Mouse (Mus musculus) ovary, postnatal 36 days (tissue): ENCODE measurements around the gene Enthd1.

Source experiments
- DNase-seq: peaks from one replicate; pipeline ENCODE4 v3.0.0; 2022; ENCODE audit warnings: low spot score, mixed read lengths

The Enthd1 gene

DNA sequence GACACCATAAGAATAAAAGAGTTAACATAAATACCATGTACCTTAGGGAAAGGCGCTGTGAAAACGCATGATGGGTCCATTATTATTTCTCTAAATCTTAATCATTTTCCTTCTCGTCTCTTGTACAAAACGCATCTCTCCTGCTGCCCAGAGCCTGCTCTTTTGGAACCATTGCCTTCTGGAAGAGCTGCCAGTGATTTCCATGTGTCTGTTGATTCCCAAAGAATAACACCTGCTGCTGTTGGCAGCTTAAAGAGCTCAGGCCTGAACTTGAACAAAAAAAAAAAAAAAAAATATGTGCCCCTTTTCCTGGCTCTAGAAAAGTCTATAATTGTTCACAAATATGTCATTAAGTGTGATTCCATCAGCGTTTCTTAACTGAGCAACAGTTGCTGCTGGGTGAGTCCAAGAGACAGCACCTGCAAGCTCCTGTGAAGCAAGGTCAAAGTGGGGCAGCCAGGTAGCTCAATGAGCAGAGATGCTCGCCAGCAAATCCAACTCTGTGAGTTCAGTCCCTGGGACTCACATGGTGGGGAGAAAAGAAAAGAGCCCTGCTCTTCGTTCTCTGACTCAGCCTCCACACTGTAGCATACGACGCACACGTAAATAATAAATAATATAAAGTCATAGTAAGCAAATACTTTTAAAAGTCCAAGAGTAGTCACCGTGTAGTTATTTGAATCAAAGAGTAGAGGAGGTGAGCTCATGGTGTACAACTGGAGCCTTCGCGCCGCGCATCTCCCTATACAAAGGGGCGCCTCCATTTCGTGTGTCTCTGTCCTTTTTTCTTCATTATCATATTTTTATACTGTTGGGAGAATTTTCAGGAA, 9.5 kb upstream of the Enthd1 start:
- no peak for DNase-seq

DNA sequence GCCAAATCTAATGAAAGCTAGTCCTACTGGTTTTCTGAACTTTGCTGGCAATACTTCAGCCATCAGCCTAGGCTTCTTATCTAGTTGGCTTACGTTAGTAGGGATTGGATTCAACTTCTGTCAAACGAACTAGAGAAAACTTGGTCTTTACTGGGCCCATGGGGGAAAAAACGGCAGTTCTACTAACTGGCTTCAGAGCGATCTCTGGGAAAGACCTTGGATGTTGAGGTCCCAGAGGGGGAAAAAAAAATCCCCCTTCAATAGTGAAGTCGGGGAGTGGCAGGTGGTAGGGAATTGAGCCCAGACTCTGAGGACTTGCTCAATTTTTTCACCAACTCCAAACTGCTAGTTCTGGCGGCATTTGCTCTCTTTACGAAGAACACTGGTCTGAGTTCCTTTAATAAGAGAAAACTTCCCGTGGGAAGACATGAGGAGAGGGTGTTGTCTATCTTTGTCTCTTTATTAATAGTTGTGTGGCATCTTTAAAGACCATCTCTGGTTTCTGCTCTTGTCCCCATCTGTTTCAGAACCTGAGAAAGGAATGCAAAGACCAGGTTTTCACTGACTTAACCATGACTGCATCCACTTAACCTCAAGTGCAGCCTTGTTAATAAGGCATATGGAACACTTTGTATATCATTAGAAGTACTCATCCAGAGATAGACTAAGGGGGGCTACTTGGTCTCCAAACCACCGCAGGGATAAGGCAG, 8.0 kb upstream of the Enthd1 start:
- DNase-seq, result no peak

DNA sequence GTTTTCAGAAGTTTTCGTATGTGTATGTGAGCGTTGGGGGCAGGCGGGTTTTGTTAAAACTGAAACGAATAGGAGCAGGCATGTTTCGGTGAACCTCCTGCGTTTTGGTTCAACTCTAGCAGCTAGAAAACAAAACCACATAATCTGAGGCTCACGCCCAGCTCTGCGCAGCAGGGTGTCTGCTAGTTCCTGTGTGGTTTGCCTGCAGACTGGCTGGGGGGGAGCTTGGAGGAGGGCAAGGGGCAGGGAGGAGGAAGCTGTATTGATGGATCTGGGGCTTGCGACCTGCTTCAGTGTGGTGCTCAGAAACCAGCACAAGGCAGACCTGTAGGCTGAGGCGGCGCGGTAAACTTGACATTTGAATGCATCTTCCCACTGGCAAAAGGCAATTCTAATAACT, 7.3 kb upstream of the Enthd1 start, which contains the start of gene Grap2:
Gene Grap2 (plus strand): TSS at position 304 of the 400 bp plus-strand sequence.
- DNase-seq, result no peak

DNA sequence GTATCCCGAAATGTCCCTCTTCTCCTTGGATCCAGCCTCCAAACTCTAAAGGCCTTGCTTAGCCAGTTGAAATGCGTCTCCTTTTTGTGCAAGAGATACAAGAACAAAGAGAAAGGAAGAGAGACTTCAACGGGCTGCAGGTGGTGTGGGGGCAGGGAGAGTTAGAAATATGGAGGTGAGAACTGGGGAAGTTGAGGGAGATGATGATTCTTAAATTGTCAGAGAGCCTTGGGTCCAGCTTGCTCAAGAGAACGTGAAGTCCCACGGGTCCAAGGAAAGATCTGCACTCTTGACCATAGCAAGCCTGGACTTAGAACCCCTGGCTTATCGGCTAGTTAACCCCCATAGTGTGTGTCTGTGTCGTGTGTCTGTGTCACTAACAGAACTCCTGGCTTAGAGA, 6.7 kb upstream of the Enthd1 start:
- no peak for DNase-seq

DNA sequence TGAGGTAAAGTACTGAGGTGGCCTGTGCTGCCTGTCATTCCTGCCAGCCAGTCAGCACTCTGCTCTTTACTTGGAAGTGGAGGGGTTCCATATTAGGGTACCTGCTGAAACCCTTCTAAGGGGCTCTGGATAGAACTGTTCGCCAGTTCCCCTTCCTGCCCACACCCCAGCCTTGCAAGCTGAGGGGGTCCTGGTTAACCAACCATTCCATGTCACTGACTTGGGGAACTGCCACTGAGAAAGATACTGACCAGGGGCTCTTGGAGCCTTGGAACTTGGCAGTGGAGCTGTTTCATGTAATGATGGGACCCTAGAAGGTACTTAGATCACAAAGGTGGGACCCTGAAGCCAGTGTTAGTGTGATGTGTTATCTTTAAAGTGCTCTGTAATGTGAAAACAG, 5.3 kb upstream of the Enthd1 start:
- no peak for DNase-seq

DNA sequence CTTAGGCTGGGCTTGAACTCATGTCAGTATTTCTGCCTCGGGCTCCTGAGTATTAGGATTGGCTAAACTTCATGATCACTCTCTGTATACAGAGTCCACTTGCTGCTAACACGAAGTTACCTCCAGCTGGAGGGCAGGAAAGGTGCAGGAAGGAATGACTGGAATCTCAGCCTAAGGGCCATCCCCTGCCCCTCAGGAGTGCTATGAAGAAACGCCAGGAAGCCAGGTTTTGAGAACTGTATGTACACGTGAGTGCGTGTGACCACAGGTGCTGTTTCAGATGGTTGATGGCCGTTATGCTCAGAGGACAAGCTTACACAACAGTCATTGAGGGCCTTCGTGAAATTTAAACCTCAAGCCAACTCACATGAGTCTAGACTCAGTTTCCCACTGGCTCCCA, 4.2 kb upstream of the Enthd1 start:
- DNase-seq, result no peak

DNA sequence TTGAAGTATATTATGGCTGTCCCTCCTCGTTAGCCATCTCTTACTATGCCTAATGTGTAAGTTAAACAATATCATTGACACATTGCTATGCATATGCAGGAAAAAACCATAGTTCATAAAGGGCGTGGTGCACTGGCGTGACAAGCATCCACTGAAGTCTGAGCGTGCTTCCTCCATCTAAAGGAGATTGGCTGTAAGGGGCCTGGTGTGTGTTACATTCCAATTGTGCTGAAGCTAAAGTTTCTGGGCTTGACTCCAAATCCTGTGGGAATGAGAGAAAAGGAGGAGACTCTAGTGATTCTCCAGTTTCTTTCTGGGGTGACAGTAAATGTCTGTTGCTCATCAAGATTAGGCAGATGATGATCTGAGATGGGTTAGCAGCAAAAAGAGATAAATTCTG, 2.8 kb upstream of the Enthd1 start:
- DNase-seq, result no peak

DNA sequence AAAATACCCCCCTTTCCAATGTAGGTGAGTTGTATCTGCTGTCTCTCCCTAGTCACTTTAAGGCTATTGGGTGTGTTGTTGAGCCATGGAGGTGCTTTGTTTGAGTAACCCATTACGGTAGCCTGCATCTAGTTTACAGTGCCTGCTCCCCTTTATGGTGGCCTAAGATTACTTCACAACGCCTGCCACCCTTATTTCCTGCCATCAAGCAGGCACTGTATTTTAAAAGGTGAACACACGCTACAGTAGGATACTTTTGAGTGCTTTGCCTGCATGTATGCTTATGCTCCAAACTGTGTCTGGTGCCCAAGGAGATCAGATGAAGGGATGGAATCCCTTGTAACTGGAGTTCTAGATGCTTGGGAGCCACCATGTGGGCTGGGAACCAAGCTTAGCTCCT, 2.2 kb upstream of the Enthd1 start:
- no peak for DNase-seq

DNA sequence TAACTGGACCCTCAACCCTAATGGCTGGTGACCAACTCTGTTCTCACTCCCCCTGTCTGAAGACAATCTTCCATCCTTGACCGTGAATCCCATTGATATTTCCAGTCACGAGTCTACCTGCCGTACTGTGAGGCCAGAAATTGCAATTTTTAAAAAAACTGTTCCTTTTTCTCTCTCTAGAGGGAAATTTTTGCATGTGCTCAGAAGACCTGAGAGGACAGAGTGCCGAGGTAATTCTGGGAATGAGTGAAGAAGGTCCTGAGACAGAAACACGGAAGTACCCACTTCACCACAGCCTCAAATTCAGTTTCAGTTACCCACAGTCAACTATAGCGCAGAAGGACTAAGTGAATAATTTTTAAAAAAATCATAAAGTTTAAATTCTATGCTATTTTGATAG, 1.7 kb upstream of the Enthd1 start:
- DNase-seq, result no peak

DNA sequence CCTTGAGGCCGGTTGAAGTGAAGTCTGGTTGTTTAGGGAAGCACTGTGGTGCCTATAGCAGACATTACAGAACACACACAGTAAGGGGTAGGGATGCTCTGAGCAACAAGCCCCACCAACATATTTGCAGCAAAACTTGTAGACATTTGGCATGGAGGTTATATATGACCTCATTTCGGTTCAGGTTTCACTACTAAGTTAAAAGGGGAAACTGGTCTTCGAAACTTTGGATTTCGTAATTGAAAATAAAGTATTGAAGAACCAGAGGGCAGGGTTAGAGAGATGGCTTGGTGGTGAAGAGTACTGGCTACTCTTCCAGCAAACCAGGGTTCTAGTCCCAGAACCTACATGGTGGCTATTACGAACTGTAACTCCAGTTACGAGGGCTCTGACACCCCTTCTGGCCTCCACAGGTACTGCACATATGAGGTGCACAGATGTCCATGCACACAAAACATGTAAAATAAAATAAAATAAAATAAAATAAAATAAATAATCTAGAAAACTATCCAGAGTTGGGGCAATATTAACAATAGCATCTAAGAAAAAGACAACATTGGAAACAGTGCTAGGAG, 1.2 kb downstream of the Enthd1 start:
- DNase-seq, result no peak

DNA sequence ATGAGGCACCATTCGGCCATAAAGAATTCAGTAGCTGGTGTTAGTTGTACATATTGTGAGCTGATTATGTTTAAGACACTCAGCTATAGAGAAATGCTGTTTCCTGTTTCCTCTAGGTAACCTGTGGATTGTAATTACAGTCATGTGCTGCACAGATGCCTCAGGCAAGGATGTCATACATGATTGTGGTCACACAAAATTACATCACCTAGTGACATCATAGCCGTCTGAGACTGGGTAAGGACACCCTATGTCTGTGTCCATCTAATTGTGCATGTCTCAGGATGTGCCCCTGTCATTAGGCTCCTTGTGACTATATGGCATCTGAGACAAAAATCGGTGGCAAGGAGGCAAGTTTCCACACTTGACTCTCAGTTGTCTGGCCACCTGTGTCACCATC, 2.5 kb downstream of the Enthd1 start:
- DNase-seq, result no peak

DNA sequence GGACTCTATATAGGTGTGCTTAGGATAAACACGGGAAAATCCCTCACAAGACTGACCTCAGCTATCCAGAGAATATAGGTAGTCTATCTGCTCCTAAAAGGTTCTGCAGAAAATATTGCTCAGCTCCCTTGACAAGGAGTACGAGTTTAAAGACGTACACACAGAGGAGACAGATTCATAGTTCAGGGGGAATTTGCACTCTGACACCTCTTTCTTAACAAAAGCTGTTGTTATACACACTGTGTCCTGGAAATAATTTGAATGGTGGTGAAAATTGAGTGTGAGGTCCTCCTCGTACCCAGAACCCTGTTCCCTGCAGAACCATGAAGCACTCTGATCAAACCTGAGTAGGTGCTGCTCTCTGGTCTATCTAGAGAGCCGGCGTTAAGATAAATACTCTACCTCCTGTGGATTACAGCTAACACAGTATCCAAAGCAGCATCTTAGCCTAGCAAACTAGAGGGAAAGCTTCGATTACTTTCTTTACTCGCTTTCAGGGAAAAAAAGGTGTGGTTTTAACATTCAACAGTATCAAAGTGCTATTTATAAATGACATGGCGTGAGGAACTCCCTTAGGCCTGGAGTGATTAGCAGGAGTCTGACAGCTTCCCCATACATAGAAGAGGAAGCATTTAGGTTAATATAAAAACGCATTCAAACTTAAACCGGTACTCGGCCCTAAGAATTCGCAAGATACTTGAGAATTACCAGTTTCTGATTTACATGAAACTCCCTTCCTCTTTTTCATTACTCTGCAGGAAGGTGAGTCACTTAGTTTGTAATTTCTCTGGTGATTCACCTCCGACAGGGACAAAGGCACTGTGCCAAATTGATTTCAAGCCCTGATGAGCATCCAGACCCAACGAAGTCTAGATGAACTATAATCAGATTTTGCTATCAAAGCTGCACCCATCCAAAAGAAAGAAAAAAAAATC, 4.0 kb downstream of the Enthd1 start:
- no peak for DNase-seq

DNA sequence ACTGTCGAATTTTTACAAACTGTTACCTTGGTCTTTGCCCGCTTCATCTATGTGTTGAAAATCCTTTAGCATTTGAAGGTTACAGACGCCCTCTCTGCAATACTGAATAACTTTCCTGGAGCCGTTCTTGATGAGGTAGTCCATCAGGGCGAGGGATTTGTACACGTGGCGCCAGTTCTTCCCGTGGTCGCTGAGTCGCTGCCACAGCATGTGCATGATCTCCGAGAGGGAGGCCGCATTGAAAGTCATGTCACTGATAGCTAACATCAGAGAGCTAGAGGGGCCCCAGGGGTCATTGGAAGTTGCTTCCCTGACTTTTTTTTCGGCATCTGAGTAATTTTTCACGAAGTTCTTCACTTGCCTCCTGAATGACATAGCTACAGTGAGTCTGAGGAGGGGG, 5.0 kb downstream of the Enthd1 start:
- no peak for DNase-seq

DNA sequence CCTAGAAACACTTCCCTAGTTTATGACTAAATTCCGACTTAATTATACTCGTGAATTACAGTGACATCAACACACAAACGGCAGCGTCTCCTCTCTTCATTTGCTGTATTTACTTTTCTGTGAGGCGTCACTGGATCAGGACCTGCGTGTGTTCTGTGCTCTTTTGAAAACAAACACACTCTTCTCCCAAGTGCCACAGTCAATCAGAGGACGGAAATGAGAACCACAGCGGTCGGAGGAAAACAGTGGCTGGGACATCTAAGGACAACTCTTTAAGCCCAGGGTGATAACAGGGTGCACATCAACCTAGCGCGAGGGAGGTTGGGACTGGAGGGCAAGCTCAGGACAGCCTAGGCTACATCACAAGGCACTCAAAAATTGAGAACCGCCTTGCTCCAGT, 5.4 kb downstream of the Enthd1 start:
- no peak for DNase-seq

DNA sequence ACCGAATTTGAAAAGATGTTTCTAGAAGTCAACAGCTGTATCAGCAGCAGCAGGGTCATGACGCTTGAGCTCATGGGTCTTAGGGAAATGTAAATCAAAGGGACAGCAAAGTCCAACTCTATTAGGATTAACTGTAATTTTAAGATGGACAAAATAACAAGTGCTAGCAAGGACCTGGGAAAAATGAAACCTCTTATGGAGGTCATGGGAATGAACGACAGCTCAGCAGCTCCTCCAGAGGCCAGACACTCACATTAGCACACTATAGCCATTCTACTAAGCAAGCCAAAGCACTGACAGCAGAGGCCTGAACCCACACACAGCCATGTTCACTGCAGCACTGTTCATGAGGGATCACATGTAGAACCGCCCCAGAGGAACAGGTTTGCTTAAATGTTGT, 7.2 kb downstream of the Enthd1 start:
- no peak for DNase-seq

DNA sequence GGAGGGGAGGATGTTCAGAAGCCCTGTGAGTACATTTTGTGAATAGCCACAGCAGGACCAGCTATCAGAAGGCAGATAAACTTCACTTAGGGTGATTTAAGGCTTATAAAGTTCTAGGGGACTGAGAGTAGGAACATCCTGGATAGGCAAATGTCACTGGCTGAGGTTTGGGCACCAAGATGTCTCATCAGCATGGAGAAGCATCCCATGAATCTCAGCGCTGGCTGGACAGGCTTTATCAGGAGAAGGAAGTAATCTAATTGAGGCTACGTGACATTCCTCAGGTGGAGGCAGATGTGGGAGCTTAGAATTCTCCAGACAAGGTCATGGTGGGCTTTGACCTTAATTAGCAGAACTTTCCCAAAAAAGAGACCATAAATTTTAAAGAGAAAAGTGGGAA, 8.9 kb downstream of the Enthd1 start:
- no peak for DNase-seq

DNA sequence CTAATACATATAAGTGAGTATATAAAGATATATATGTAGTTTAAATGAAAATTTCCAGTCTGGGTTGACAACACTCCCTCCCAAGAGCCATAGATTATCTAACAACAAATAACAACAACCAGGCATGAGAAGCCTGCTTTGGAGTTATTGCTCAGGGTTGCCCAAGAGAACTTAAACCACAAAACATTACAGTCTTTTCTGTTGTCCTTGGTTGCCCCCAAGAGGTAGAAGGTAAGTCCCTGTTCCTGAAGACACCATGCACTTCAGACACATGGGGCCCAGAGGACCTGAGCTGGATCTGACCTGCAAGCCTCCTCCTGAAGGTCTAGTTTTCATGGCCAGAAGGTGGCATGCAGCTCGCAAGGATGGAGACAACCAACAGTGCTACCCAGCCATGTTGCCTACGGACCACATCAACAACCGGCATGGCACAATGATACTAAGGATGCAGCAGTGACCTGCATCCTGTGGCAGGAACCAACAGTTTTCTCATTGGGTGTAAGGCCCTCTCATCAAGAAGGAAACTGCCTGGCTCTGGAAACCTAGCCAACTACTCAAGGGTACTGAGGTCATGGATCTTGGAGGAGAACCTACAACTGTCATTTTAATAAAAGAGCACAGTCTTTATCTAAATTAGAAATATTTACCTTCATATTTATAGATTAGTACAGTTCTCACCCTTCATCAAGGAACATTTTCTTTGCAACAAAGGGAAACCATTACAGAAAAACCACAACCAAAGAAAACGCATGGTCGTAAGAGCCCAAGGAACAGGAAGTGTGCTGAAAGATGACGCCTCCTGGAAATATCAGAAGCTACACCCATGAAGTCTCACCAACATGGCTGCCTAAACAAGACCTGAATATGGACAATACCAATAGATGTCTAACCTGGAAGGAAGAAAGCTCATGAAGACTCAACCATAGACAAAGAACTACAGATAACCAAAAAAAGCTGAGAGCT, 9.8 kb downstream of the Enthd1 start:
- no peak for DNase-seq

DNA sequence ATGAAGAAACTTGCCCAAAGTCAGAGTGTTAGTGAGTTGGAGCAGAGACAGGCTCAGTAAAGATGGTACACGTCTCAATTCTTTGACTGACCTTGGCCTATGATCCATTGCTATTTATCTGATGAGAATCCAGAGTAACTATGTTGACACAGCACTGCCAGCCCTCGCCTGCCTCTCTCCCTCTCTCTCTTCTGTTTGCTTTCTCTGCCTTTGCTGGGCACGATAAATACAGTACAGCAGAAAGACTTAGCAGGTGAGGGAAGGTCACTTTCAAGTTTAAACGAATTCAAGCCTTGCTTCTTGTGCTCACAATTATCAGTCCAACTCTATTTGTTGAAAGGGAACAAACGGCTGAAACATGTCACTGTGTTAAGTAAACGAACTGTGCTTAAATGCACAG, 19.5 kb downstream of the Enthd1 start:
- no peak for DNase-seq

DNA sequence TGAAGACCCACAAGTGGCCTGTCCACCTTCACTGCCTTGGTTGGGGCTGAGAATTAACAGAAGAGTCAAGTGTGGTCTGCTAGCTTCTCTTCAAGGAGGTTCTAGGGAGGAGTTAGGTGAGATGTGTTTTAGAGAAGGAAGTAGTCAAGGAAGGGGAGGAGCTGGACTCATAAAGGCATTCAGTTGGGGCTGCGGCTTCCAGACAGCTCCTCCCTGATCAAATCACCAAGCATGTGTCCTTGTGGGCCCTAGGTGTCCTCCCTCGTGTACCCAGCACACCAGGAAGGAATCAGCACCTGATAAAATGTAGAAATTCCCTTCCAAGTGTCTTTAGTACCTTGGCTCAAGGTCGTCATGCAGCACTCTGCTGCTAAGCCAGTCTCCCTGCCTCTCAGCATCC, 20.8 kb downstream of the Enthd1 start:
- DNase-seq, result no peak

DNA sequence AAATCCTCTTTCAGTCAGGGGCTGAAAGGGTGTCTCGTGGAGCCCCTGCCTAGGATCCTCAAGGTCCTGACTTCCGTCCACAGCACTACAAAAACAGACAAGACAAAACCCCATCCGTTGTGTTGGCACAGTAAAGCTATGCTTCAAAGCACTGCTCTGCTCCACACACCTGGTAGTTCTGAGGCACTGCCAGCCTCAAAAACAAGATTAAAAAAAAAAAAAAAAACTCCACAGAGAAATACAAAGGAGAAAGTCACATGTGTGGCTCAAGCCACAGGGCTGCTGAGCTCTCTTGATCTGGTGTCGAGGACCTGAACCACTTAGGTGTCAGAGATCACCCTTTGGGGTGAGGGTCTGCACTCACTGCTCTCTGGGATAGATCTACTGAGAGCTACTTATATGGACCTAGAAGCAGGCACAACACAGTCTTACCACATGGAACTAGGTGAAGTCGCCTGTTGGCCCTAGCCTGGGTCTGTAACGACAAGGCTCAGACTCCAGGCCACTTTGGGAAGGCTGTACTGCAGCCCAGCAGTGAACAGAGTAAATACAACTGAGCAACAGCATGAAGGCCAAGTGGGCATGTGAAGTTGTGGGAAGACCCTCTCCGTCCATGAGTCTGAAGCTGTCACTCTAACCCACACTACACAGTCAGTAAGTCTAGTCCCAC, 26.1 kb downstream of the Enthd1 start:
- no peak for DNase-seq
